Mouse (Mus musculus) induced T-regulatory cell, adult 2 months (primary cell): ENCODE data around the gene Fam181a.

Experiments
- DNase-seq: peaks from one replicate; pipeline ENCODE4 v3.0.0-alpha.2; 2012; ENCODE audit warnings: low read depth

Gene Fam181a

DNA sequence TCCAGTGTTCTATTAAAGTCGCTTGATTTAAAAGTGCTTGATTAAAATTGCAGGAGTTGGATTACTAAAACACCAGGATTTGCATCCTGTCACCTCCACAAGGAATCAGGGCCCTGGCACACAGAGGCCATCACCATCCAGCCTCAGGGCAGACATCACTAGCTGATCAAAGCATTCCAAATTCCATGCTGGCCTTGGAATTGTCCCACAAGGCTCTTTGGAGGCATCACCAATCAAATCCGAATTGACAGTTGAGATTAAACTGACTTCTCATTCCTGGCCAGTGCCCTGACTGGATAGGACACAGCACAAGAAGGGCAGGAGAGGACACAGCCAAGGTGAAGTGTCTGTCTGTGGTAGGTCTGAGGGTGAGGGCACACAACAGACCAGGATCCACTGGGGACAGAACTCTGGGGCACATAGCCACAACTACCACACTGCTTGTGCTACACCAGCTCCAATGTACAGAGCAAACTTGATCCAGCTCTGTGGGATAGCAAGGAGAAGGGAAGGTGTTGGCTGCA is at the start of gene Fam181a:
Fam181a (plus strand) TSS at position 232 of the 524 bp plus-strand sequence.
- DNase-seq, result no peak

DNA sequence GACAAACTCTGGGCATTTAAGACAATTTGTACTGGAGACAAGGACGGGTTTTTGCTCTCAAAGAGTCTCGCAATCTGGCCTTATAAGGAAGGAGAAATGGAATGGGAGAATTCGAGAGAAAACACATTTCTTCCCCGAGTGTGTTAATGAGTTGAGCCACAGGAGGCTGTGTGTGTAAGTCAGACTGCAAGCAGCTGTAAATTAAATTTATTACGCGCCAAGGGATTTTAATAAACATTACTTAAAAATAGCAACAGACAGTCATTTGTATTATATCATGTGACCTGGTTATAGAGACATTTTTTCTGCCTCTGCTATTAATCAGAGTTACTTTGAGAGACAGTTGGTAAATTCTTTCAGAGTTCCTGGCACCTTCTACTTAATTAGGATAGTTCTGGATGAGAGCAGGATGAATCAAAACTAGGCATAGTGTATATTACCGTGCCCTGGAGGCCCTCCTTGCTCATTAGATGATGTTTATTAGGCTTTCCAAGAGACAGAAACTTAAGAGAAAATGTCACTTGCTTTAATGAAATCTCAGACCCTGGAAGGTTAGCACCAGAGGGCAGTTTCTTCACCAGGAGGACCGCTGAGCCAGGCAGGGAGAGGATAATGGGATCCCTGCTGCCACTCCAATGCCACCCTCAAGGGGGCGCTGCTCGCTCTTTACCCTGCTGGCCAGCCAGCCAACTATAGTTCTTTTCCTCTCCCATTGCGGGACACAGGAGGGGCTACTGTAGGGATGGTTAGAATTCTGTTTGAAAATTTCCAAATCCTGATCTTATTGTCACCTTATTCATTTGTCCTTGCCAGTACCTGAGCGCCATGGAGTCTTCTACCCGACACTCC is 48.5 kb upstream of the Fam181a start:
- DNase-seq, result peak; percentile 34

DNA sequence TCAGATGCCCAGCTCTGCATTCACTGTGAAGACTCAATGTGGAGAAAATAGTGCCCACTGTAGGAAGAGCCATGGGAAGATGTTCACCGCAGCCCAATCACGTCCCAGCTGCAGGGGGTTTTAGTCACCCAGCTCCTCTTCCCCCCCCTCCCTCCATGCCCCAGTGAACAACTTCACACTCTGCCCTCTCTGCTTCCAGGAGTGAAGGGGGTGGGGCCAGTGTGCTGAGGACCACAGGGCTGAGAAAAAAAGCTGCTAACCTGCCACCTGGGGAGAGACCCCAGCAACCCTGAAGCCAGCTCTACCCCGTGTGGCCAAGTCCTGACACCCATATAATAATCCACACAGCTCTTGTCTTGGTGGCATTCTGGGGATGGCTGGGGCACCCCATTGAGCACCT is 44.2 kb upstream of the Fam181a start:
- no peak for DNase-seq

DNA sequence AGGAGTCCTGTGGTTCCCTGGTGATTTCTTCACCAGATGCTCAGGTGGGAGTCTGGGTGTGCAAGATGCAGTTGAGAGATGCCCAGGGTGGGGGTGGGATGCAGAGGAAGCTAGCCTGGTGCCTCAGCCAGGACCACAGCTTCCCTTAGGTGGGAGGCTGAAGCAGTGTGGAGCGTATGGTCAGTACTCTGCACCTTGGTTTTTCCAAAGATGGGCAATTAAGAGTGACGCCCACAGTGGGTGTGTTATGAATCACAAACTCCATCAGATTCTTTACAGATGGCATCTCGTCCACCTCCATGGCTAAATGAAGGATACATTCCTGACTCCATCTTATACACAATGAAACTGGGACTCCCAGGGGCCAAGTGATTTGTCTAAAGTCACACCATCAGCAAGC is 38.6 kb upstream of the Fam181a start:
- DNase-seq, result no peak

DNA sequence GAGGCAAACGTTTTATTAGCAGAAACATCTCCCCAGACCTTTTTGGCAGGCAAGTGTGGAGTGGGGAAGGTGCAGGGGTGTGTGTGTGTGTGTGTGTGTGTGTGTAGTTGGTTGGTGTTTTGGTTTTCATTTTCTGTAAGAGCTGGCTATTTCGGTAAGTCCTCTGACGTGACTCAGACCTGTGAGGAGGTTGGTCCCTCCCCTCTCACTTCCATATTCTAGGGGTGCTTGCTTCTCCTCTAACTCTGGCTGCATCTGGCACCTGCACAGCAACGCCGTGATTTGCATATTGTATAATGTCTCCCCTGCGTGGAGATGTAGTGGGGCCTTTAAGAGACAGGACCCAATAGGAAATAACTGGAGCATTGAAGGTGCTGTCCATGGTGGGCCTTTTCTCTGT is 37.7 kb upstream of the Fam181a start:
- DNase-seq, result no peak

DNA sequence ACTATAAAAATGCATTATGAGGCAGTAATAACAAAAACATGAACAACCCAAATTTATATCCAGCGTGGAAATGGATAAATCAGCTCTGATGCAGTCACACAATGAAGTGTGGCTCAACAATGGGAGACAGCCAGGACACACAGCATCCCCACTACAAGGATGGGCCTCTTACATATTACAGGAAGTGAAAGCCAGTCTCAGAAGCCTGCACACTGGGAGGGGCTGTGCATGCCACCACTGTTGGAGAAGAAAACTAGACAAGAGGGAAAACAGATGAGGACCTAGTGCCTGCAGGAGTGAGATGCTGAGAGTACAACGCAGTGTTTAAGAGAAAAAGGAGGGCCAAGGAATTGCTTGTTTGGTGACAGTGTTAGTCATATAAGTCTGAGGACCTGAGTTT is 37.0 kb upstream of the Fam181a start:
- DNase-seq, result no peak

DNA sequence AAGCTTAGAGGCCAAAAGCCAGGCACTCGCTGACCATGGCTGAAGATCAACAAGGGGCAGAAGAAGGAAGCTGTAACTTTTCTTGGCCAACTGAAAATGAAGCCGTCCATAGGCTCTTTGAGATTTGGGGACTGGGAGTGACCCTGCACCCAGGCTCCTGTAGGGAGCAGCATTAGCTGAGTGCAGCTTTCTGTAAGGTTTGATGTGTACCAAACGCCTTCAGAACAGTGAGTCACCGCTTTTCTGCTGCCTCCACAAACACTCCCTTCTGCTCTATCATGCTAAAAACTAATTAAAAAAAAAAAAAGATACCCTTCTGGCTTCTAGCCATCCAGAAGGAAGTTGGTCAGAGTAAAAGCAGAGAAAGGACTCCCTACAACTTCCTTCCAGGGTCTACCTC is 34.4 kb upstream of the Fam181a start:
- DNase-seq, result no peak

DNA sequence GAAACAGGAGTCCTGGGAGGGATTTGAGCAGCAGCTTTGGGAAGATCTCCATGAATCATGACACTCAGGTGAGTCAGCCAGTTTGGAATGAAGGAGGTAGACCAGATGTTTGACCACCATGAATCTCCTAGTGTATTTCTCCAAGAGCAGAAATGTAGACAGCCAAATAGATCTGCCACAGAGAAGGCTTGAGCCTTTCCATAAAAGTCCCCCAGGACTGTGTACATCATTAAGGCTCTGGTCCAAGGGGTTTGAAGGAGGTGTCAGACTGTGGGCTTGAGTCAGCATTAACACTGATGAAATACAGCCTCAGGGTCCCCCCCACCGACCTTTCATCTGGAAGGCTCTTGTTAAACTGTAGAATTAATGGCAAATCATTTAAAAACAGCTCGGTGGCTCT is 29.3 kb upstream of the Fam181a start:
- DNase-seq, result no peak

DNA sequence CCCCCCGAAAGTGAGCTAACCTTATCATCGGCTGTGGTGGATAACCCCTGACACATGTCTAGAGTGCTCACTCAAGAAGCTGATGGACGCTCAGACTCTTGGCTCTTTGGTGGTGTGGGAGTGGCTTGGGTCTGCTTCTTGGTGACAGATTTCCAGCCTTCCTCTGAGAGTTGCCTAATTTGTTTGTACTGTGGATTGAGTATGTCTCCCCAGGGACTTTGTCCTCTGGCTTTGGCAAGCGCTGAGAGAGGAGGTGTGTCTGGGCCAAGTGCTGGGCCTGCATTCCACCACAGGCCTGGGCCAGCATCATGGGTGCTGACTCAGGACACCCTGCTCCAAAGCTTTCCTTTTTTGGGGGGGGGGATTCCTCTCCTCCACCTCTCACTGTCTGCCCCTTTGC is 28.9 kb upstream of the Fam181a start:
- DNase-seq, result no peak

DNA sequence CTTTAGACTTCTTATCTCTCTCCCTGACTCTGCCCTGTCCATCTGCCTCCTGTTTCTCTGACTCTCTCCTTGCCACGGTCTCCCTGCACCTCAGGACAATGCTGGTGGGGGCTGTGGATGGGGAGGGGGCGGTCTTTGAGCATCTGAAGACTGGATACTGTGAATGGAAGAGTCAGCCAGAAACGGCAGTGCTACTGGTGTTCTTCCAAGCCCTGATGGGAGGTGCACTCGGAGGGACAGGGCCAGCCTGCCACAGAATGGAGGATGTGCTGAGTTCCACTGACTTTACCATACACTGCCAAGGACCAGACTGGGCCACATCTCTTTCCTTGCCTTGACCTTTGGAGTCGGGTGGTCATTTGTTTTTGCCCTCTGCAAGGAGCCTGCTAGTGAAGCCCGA is 27.8 kb upstream of the Fam181a start:
- no peak for DNase-seq

DNA sequence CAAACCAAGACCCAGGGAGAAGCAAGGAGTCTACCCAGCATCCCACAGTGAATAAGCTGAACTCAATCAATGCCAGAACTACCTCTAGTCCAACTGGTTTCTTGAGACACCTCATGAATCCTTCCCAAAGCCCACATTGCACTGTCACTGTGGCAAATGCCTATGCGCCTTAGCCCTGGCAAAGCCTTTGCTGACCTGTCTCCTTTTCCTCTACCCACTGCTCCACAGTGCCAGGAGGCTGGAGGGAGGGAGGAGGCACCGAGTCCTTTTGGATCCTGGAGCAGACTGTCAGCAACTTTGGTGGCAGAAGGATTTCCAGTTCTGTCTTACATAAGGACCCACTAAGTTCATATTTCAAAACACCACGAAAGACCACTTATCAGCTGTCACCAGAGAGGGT is 27.4 kb upstream of the Fam181a start:
- DNase-seq, result no peak

DNA sequence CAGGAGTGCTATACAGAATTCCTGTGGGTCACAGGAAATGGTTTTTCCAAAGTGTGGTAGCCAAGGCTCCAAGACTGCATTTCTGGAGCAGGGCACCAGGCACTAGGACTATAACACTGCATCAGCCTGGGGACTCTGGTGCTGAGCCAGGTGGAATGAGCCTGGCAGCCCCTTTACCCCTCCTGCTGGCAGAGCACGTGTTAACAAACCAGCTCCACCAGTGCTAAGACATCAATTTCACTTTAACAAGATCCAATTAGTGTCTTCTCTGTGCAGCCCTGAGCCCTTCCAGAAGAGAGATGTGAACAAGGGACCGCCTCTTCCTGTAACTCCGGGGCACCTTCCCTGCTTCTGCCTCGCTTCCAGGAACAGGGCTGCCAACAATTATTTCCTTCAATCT is 23.5 kb upstream of the Fam181a start:
- no peak for DNase-seq

DNA sequence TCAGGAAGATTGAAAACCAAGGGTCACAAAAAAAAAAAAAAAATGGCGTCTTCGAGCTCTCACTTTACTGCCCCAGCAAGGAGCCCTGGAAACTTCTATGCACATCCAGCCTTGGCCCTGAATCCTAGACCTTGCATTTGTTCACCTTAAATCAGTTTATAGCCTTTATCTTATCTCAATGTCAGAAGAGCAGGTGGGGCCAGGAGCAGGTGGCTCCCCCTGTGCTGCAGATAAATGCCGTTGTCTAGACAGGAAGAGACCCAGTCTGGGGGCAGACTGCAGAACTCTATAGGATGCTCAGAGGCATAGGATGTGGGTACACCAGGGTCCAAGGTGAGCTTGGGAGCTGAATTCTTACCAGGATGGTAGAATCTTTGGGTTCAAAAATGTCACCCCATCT is 18.4 kb upstream of the Fam181a start:
- DNase-seq, result no peak

DNA sequence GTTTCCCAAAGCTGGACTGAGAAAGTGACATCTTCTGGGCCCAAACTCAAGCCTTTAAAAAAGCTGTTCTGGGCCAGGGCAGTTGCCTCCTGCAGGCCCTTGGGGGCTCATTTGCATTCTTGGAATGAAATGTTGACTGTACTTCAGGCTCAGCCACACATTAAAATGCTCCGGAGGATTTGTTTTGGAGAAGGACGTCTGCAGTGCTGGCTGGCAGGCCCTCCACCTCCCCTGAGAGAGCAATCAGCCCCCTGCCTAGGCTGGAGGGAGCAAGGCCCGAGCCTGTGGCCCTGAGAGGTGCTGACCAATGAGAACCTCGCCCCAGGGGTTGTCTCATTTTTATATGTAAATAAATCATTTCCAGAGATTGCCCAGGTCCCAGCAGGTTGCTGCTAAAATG is 14.5 kb upstream of the Fam181a start:
- DNase-seq, result no peak

DNA sequence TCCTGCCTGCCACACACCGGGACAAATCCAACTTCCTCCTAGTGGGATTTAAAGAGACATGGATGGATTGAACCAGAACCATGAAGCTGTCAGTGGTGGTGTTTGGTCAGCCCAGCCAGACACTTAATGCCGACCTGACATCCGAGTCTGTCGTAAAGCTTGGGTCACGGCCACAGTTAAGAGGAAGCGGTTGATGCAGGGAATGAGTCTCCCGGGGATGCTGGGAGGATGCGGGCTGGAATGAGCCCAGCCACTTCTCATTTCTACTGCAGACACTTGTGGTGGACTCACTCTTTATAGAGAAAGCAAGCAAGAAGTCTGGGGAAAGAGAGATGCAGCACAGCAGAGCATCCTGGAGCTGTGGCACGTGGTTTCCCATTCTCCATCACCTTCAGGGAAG is 10.3 kb upstream of the Fam181a start:
- no peak for DNase-seq

DNA sequence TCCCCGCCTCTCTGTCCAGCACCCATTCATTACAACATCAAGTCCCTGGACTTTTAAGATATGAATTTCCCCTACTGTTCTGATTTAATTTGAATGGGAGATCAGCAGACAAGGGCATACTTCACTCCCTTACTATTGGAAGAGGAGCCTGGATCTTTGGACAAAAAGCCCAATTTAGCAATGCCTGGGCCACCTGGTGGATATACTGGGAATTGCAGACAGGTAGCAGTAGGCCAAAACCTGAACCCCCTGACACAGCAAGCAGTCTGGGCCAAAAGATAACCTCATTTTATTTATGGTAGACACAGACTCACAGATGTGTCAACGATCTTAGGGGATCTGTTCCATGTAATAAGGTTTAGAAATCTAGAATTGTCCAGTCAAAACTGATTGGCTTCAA is 9.1 kb upstream of the Fam181a start:
- DNase-seq, result peak; percentile 73

DNA sequence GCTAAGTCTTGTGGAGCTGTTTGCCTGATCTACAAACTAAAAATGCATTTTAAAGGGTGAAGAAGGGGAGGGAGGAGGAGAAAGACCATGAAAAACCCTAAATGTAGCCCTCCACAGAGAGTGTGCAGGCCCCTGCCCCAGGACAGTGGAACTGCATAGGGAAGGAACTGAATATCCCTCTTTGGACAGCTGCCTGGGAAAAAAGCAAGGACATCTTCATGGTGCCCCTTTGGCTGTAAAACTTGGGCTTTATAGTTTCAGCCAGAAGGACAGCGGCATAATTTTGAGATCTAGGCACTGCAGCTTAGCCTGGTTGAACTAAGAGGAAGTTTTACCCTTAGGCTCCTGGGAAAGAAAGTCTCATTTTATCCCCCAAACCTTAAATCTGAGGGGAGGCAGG is 7.8 kb upstream of the Fam181a start:
- no peak for DNase-seq

DNA sequence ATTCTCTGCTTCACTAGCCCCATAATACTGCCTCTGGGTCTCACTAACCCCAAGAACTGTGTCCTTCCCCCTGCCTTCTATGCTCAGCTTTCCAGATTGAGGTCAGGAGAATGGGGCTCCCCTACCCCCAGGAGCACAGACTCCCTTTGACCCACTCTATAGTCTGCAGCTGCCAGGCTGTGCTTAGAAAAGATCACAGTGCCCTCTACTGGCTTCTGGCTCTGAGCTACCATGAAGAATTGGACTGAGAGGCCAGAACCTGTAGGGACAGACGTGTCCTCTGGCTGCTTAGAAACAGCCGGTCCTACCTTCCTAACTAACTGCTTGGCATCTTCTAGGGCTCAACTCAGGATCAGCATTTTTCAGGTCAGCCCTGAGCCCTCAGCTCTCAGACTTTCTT is 4.6 kb upstream of the Fam181a start:
- peak; percentile 27 for DNase-seq

DNA sequence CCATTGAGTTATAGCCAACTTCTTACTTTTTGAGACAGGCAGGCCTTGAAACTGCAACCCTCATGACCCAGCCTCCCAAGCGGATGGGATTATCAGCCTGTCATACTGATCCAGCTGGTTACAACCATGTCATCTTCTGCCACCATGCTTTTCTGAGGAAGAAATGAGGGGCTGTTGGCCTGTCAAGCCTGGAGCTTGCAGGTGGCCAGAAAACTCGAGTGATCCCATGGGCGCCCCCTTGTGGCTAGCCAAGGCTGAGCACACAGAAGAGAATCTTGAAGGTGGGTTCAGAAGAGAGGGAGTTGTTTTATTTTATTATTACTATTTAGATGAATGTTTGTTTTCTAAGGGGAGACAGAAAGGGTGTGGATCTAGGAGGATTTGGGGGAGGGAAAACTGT is 4.1 kb upstream of the Fam181a start:
- DNase-seq, result peak; percentile 65

DNA sequence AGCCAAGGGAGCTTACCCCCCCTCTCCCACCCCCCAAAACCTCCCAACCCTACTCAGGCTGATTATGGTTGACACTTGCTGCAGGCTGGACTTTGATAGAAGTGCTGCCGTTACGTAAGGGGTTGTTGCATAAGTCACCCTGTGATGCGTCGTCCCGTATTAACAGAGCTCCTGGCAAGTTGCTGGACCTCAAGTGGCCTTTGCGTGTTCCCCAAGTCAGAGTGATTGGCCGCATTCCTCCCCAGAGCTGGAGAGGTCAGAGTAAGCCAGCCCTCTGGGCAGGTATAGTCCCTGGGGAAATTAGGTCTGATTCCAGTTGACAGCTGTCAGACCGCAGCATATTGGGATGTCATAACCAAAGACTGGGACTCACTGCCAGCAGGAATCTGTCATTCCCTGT is 1.1 kb downstream of the Fam181a start:
- no peak for DNase-seq

DNA sequence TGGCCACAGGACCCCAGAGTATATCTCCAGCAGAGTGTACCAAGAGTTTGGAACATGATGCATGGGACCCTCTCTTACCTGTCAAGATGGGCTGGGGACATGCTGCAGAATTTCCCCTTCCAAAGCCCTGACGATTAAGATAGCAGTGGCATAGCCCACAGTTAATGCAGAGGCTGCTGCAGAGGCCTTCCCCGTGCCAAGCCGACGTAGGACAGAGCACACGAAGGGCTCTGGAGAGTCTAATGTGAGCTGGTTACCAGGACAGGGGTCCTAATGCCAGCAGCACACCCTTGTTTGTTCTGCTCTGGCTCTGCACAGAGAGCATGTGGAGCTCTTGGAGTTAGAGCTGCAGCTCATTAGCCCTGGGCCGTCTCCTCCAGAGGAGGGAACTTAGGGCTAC is 2.5 kb downstream of the Fam181a start:
- no peak for DNase-seq

DNA sequence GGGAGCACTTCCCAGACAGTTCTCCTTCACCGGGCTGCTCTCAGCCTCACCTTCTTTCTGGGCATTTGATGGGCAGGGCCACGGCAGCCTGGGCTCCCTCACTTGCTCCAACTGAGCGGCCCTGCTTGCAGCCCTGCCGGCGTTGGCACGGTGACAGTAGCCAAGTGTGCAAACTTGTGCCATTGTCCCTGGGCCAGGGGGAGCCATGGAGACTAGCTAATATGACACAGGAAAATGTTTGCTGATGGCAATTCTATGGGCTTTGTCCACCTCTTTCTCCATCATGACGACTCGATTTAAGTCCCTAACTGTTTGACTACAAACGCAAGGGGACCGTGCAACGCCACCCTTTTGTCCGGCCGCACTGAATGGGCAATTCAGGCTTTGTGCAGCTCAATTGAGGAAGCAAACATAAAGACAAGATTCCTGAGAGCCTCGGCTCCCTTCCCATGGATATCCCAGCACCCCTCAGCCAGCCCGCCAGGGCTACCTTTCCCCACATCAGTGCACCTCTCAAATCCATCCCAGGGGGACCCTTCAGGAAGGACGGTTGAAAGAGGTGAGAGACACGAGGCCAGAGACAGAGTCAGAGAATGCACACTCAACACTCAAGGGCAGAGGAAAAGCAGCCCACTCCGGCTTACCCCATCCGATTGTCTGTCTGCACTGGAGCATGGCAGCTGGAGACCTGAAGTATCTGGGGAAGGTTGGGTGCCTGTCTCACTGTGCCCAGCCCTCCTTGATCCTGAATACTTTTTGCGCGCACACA is 3.3 kb downstream of the Fam181a start:
- DNase-seq, result no peak

DNA sequence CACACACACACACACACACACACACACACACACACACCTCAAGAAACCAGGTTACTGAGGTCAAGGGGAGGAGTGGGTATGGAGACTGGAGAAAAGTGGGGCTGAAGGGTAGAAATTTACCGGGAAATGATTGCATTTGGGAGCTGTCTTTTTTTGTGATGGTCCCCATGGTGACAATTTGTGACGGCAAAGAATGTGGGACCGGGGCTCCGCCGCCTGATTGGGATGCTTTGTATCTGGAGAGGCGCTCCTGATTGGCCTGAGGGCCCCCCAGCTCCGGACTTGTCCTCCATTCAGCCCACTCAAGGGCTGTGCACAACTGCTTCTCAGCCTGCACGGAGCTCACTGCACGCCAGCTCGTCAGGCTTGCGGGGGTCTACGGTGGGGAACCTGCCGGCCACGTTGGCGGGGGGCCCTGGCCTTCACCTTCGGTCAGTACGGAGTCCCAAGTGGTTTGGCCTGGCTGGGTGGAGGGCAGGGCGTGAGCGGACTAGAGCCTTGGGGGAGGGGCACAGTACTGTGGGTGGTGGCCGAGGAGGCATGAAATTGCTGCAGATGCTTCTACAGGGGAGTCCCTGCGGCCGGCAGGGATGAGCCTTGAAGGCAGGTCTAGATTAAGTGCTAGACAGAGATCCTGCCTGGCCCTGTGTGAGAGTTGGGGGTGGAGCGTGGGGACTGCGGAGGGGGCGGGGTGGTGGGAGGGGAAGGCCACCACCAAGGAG is 4.0 kb downstream of the Fam181a start:
- DNase-seq, result no peak
